Mouse (Mus musculus) heart, embryonic 14.5 days (tissue): ENCODE measurements around the gene Rabep2. TPM values are rescaled to one million over a fixed set of nuclear protein-coding genes. Genes with fewer than 3 reads are reported as not detected.

Source experiments
- ATAC-seq: fragments of 200-750 bp; cut with Nextera tagmentation; 2 replicates; pipeline ENCODE4 v1.8.0; 2017; ENCODE audit warnings: low read depth, moderate TSS enrichment; ENCODE audit not compliant: insufficient number of reproducible peaks, insufficient read depth, low FRiP score
- H3K27ac ChIP-seq, 2 experiments: fragments of 200-500 bp in 1 of 2; fragments of 300-500 bp in 1 of 2; sonication (generic) in 1 of 2; replicated peaks in 1 of 2; 2 replicates each; pipeline ENCODE4 v1.5.1; 2012 to 2014; ENCODE audit warnings: low read depth in 2 of 2, low read length in 2 of 2, control low read depth in 1 of 2, mild to moderate bottlenecking in 1 of 2, mixed read lengths in 1 of 2; ENCODE audit not compliant: control insufficient read depth in 1 of 2, insufficient read depth in 1 of 2
- H3K27me3 ChIP-seq: fragments of 300-500 bp; sonication (generic); 2 replicates; pipeline ENCODE4 v1.6.1; 2014; ENCODE audit warnings: mild to moderate bottlenecking, low read length, control low read depth; ENCODE audit not compliant: control insufficient read depth, insufficient read depth
- H3K36me3 ChIP-seq: fragments of 300-500 bp; sonication (generic); 2 replicates; pipeline ENCODE4 v1.6.1; 2014; ENCODE audit warnings: mild to moderate bottlenecking, control low read depth, low read length, mixed read lengths; ENCODE audit not compliant: control insufficient read depth, insufficient read depth
- H3K4me1 ChIP-seq, 2 experiments: fragments of 200-500 bp in 1 of 2; fragments of 300-500 bp in 1 of 2; sonication (generic) in 1 of 2; 2 replicates each; pipeline ENCODE4 v1.6.1; 2012 to 2014; ENCODE audit warnings: low read length in 2 of 2, control low read depth in 1 of 2, mixed read lengths in 1 of 2; ENCODE audit not compliant: control insufficient read depth in 2 of 2, insufficient read depth in 2 of 2
- H3K4me2 ChIP-seq: fragments of 300-500 bp; sonication (generic); 2 replicates; pipeline ENCODE4 v1.6.1; 2014; ENCODE audit warnings: mild to moderate bottlenecking, low read length
- H3K4me3 ChIP-seq, 2 experiments: fragments of 200-500 bp in 1 of 2; fragments of 300-500 bp in 1 of 2; sonication (generic) in 1 of 2; 2 replicates each; pipeline ENCODE4 v1.5.1; 2012 to 2014; ENCODE audit warnings: low read length in 2 of 2, mild to moderate bottlenecking in 2 of 2, control low read depth in 1 of 2, low read depth in 1 of 2, moderate library complexity in 1 of 2; ENCODE audit not compliant: control insufficient read depth in 1 of 2, insufficient read depth in 1 of 2
- H3K9ac ChIP-seq: fragments of 300-500 bp; sonication (generic); 2 replicates; pipeline ENCODE4 v1.6.1; 2014; ENCODE audit warnings: mild to moderate bottlenecking, low read length
- H3K9me3 ChIP-seq: fragments of 300-500 bp; sonication (generic); 2 replicates; pipeline ENCODE4 v1.6.1; 2016; ENCODE audit warnings: low read length, control low read depth; ENCODE audit not compliant: control insufficient read depth
- WGBS: fragments of 180-500 bp; shearing (Covaris S2); extraction: QIAGEN DNeasy Blood & Tissue Kit; methylation state at CpG from one replicate; pipeline ENCODE4 v1.1.7; 2014; 5-methylcytosine and 5-hydroxymethylcytosine counted together
- polyA plus RNA-seq: library from polyadenylated mRNA; unstranded; fragments of >200 nt; fragmentation: Nextera tagmentation; extraction: Ambion mirVana; gene quantifications from 2 replicates; pipeline ENCODE4 v1.2.1, GENCODE M21; 2014

Rabep2 gene
- polyA plus RNA-seq, 1 experiment from 2014 or later = 19.8 TPM

GRCm38 (mm10) chr7:126496475-126496874, 67.9 kb downstream of the Rabep2 start:
- no peak for ATAC-seq
- no peak overlapping the region for H3K9ac ChIP-seq
- no peak overlapping the region for H3K27ac ChIP-seq
- no peaks in the 10 kb centered on the region for H3K9me3 ChIP-seq
- H3K36me3 ChIP-seq = peaks cover 98% of the 10 kb centered on the region
- no peaks in the 10 kb centered on the region for H3K27me3 ChIP-seq
- no peak overlapping the region for H3K4me2 ChIP-seq
- 94% methylated on average over 5 of the region's 5 CpGs for WGBS
- H3K4me1 ChIP-seq = peaks cover 2 to 7% of the 10 kb centered on the region in 2 experiments; a peak in 1 of 4 replicates
- no peak overlapping the region for H3K4me3 ChIP-seq

GRCm38 (mm10) chr7:126497966-126498365, 69.4 kb downstream of the Rabep2 start:
- WGBS = 92% methylated on average over 12 of the region's 12 CpGs
- Histone ChIP-seq H3K27ac (no peak overlapping the region), H3K4me3 (no peak overlapping the region), H3K27me3 (no peaks in the 10 kb centered on the region), H3K9ac (no peak overlapping the region), H3K9me3 (no peaks in the 10 kb centered on the region), H3K36me3 (peaks cover 83% of the 10 kb centered on the region), H3K4me1 (peaks cover 2 to 7% of the 10 kb centered on the region in 2 experiments; a peak in 1 of 4 replicates), H3K4me2 (no peak overlapping the region)
- ATAC-seq = no peak

Other genes with a start within 250 kb of the Rabep2 start
- 33.8 and 39.0 TPM in 2 replicates for gene Xpo6, start 228.3 kb upstream of the Rabep2 start, polyA plus RNA-seq
- 15.2 and 16.8 TPM in 2 replicates for gene Sbk1, start 156.1 kb upstream of the Rabep2 start, polyA plus RNA-seq
- gene Lat, start 59.2 kb upstream of the Rabep2 start, polyA plus RNA-seq = 3.3 and 3.4 TPM in 2 replicates
- 35.1 and 35.8 TPM in 2 replicates for gene Spns1, start 51.3 kb upstream of the Rabep2 start, polyA plus RNA-seq
- gene Nfatc2ip, start 32.0 kb upstream of the Rabep2 start, polyA plus RNA-seq = 1.3 and 2.0 TPM in 2 replicates
- not detected in 2 replicates for gene Cd19, start 13.9 kb upstream of the Rabep2 start, polyA plus RNA-seq
- gene Atp2a1, start 34.3 kb downstream of the Rabep2 start, polyA plus RNA-seq = 0.26 and 1.3 TPM in 2 replicates
- 35.6 and 39.0 TPM in 2 replicates for gene Sh2b1, start 46.7 kb downstream of the Rabep2 start, polyA plus RNA-seq
- 188 and 199 TPM in 2 replicates for gene Tufm, start 58.6 kb downstream of the Rabep2 start, polyA plus RNA-seq
- 31.2 and 38.8 TPM in 2 replicates for gene Atxn2l, start 74.7 kb downstream of the Rabep2 start, polyA plus RNA-seq
- 112 and 116 TPM in 2 replicates for gene Eif3c, start 137.7 kb downstream of the Rabep2 start, polyA plus RNA-seq
- 0.53 and 0.81 TPM in 2 replicates for gene Apobr, start 156.2 kb downstream of the Rabep2 start, polyA plus RNA-seq
- gene Cln3, start 157.1 kb downstream of the Rabep2 start, polyA plus RNA-seq = 14.2 and 21.8 TPM in 2 replicates
- gene Il27, start 166.2 kb downstream of the Rabep2 start, polyA plus RNA-seq = not detected in 2 replicates
- 7.4 and 10.9 TPM in 2 replicates for gene Nupr1, start 202.1 kb downstream of the Rabep2 start, polyA plus RNA-seq
- gene Sgf29, start 220.6 kb downstream of the Rabep2 start, polyA plus RNA-seq = 22.4 and 30.2 TPM in 2 replicates
- 12.3 and 13.5 TPM in 2 replicates for gene Sult1a1, start 247.7 kb downstream of the Rabep2 start, polyA plus RNA-seq